11 mouse cellular contexts compared by ENCODE assay signal in genomic region chr8:105339886-105340635, GRCm38 (mm10). TPM values are rescaled to one million over a fixed set of nuclear protein-coding genes. Genes with fewer than 3 reads are reported as not detected.
DNase-seq lines count a peak whose midpoint lies in the region; ATAC-seq and TF ChIP-seq lines count a peak whose summit lies in the region.
"Had no signal": no experiment of that assay in that cellular context is flagged by ENCODE, and none has a peak within 500 bp of the region (broad histone marks: within the 10 kb centered on the region; RNA-seq: fewer than 3 reads in every experiment).

No protein-coding gene starts in this region.

- no peak overlapping the region for H3K4me3 ChIP-seq in bone marrow macrophage, adult 2 months (ENCODE audit: insufficient read depth, low read length)
- no peak overlapping the region for H3K4me3 ChIP-seq in intestine, postnatal 0 days (ENCODE audit: low read depth, low read length)

- intact Hi-C loops in heart, postnatal 25 days (cut with DNase I), result no loop called here

- DNase-seq in heart, adult 11 months, result peak; percentile 97
- no peak for DNase-seq in heart, postnatal 25 days (ENCODE audit: low spot score)
- DNase-seq in lung, postnatal 14 days, result peak; percentile 88
- no peak for DNase-seq in layer of hippocampus, postnatal 25 days (ENCODE audit: extremely low spot score in 1 of 2, low spot score in 1 of 2)
- DNase-seq in spleen, postnatal 10 days (ENCODE audit: low spot score in 2 of 2), result no peak
- no peak for DNase-seq in spleen, adult 12 weeks (ENCODE audit: low spot score)

- H3K9ac ChIP-seq in intestine, postnatal 0 days (ENCODE audit: low read depth, low read length), result no peak overlapping the region

- H3K27me3 ChIP-seq in intestine, postnatal 0 days (replicated peaks; ENCODE audit: control insufficient read depth, insufficient read depth, low read length), result no peaks in the 10 kb centered on the region
- H3K27me3 ChIP-seq: CH12.LX had no signal

- H3K36me3 ChIP-seq in intestine, postnatal 0 days (ENCODE audit: control insufficient read depth, insufficient read depth), result peaks cover 34% of the 10 kb centered on the region

- peaks cover 46% of the 10 kb centered on the region for H3K4me1 ChIP-seq in bone marrow macrophage, adult 2 months (ENCODE audit: control insufficient read depth, insufficient read depth, low read length)
- peaks cover 10% of the 10 kb centered on the region for H3K4me1 ChIP-seq in intestine, postnatal 0 days (replicated peaks; ENCODE audit: control insufficient read depth, insufficient read depth, low read length)

- no peak for TF ChIP-seq POLR2A in bone marrow macrophage, adult 2 months (IDR thresholded peaks at IDR 0.05; ENCODE audit: borderline replicate concordance, low read depth, low read length)

- no peak for TF ChIP-seq CTCF in bone marrow macrophage, adult 2 months (IDR thresholded peaks at IDR 0.05; ENCODE audit: low read depth, low read length)
- TF ChIP-seq CTCF in intestine, postnatal 0 days (IDR thresholded peaks at IDR 0.05; ENCODE audit: low read depth), result no peak

- no peaks in the 10 kb centered on the region for H3K9me3 ChIP-seq in intestine, postnatal 0 days (ENCODE audit: control insufficient read depth)

- peak overlapping the region; percentile 78 for H3K27ac ChIP-seq in bone marrow macrophage, adult 2 months (ENCODE audit: insufficient read depth, low read depth, low read length)
- 0 out of 2 replicates have a peak overlapping the region, but pooled peaks have one; percentile 28 for H3K27ac ChIP-seq in intestine, postnatal 0 days (ENCODE audit: low read depth, low read length)

- WGBS in intestine, postnatal 0 days, result 35% methylated on average over 6 of the region's 6 CpGs

- peak overlapping the region; percentile 6; the same call in 1 of the 2 replicates for H3K4me2 ChIP-seq in intestine, postnatal 0 days (replicated peaks; ENCODE audit: low read depth)

- ATAC-seq in intestine, postnatal 0 days, result peak; percentile 54
- ATAC-seq: forebrain, embryonic 14.5 days had no signal

RNA-seq across cellular contexts. Expression of gene Fhod1, which starts 7.7 kb away (rescaled TPM):
- 1 to 10 TPM; 6.1 to 7.2 TPM for total RNA-seq in heart, postnatal 25 days (2021)
- 16.5 and 18.0 TPM in 2 replicates for polyA plus RNA-seq in bone marrow macrophage, adult 2 months (2012; ENCODE audit: insufficient read depth, insufficient read length, missing spikeins)
- polyA plus RNA-seq in intestine, postnatal 0 days (2015; fragmentation: Nextera tagmentation; extraction: Ambion mirVana), result 1.3 and 1.6 TPM in 2 replicates
- total RNA-seq in layer of hippocampus, postnatal 25 days (2021), result 1 to 10 TPM; 1.7 to 2.8 TPM

RNA-seq across cellular contexts. Expression of gene Slc9a5, which starts 8.6 kb away (rescaled TPM):
- total RNA-seq in heart, postnatal 25 days (2021), result under 1 TPM; 0.29 to 0.56 TPM
- 4.9 and 5.0 TPM in 2 replicates for polyA plus RNA-seq in bone marrow macrophage, adult 2 months (2012; ENCODE audit: insufficient read depth, insufficient read length, missing spikeins)
- polyA plus RNA-seq in intestine, postnatal 0 days (2015; fragmentation: Nextera tagmentation; extraction: Ambion mirVana), result 0.31 and 0.40 TPM in 2 replicates
- total RNA-seq in layer of hippocampus, postnatal 25 days (2021), result 10 to 100 TPM; 12.5 to 13.4 TPM

RNA-seq across cellular contexts. Expression of gene Tmem208, which starts 13.9 kb away (rescaled TPM):
- 10 to 100 TPM; 23.4 to 25.3 TPM for total RNA-seq in heart, postnatal 25 days (2021)
- 51.2 and 56.6 TPM in 2 replicates for polyA plus RNA-seq in bone marrow macrophage, adult 2 months (2012; ENCODE audit: insufficient read depth, insufficient read length, missing spikeins)
- polyA plus RNA-seq in intestine, postnatal 0 days (2015; fragmentation: Nextera tagmentation; extraction: Ambion mirVana), result 167 and 184 TPM in 2 replicates
- 10 to 100 TPM; 40.7 to 45.2 TPM for total RNA-seq in layer of hippocampus, postnatal 25 days (2021)

RNA-seq across cellular contexts. Expression of gene Lrrc29, which starts 14.0 kb away (rescaled TPM):
- total RNA-seq in heart, postnatal 25 days (2021), result 1 to 10 TPM; 1.3 to 1.9 TPM
- 3.1 and 3.2 TPM in 2 replicates for polyA plus RNA-seq in bone marrow macrophage, adult 2 months (2012; ENCODE audit: insufficient read depth, insufficient read length, missing spikeins)
- polyA plus RNA-seq in intestine, postnatal 0 days (2015; fragmentation: Nextera tagmentation; extraction: Ambion mirVana), result 3.8 and 3.9 TPM in 2 replicates
- 1 to 10 TPM; 4.0 to 9.2 TPM for total RNA-seq in layer of hippocampus, postnatal 25 days (2021)

RNA-seq across cellular contexts. Expression of gene Plekhg4, which starts 33.0 kb away (rescaled TPM):
- total RNA-seq in heart, postnatal 25 days (2021), result not detected
- polyA plus RNA-seq in bone marrow macrophage, adult 2 months (2012; ENCODE audit: insufficient read depth, insufficient read length, missing spikeins), result 0.24 TPM in 1 of 2 replicates, not detected in the other
- 0.13 and 0.20 TPM in 2 replicates for polyA plus RNA-seq in intestine, postnatal 0 days (2015; fragmentation: Nextera tagmentation; extraction: Ambion mirVana)
- total RNA-seq in layer of hippocampus, postnatal 25 days (2021), result 1 to 10 TPM in 1 of 2 experiments, under 1 TPM in 1; 0.49 to 1.1 TPM
- total RNA-seq: hematopoietic stem cell, adult 5-6 weeks had no signal

Comparison
In these comparisons a context has a peak if more than half of its experiments do, and no peak if none do; other contexts are left out.
1. DNase-seq: peak in heart, adult 11 months (single experiment) and lung, postnatal 14 days (single experiment); none in heart, postnatal 25 days (single experiment), layer of hippocampus, postnatal 25 days (0 of 2), spleen, postnatal 10 days (0 of 2) and spleen, adult 12 weeks (single experiment).
2. RNA of gene Slc9a5, which starts 8.6 kb away (total RNA-seq): 12.5 to 13.4 TPM in layer of hippocampus, postnatal 25 days; 0.29 to 0.56 TPM in heart, postnatal 25 days; every median in the first group is over 4 times any median in the second.